Mouse (Mus musculus) kidney, embryonic 16.5 days (tissue): ENCODE measurements at regions not wholly inside any gene's neighbourhood (a gene's known extent, or its start where the extent isn't known, plus 50 kb on each side); places are given as distances from the start of the nearest gene placed in this dataset.

ENCODE experiments used
- ATAC-seq: fragments of 200-750 bp; cut with Nextera tagmentation; 2 replicates; pipeline ENCODE4 v1.8.0; 2017; ENCODE audit warnings: moderate TSS enrichment; ENCODE audit not compliant: low FRiP score, low TSS enrichment
- H3K27ac ChIP-seq: fragments of 300-500 bp; sonication (generic); 2 replicates; pipeline ENCODE4 v1.5.1; 2014; ENCODE audit warnings: low read length
- H3K27me3 ChIP-seq: fragments of 300-500 bp; sonication (generic); 2 replicates; pipeline ENCODE4 v1.6.1; 2014; ENCODE audit warnings: low read length, control low read depth, mixed read lengths; ENCODE audit not compliant: insufficient read depth
- H3K36me3 ChIP-seq: fragments of 300-500 bp; sonication (generic); 2 replicates; pipeline ENCODE4 v1.6.1; 2014; ENCODE audit warnings: low read length, control low read depth, mixed read lengths; ENCODE audit not compliant: insufficient read depth
- H3K4me1 ChIP-seq: fragments of 300-500 bp; sonication (generic); 2 replicates; pipeline ENCODE4 v1.6.1; 2014; ENCODE audit warnings: low read length, control low read depth, mixed read lengths; ENCODE audit not compliant: insufficient read depth
- H3K4me2 ChIP-seq: fragments of 300-500 bp; sonication (generic); replicated peaks from 2 replicates; pipeline ENCODE4 v1.6.1; 2014; ENCODE audit warnings: low read depth, low read length
- H3K4me3 ChIP-seq: fragments of 300-500 bp; sonication (generic); 2 replicates; pipeline ENCODE4 v1.5.1; 2014; ENCODE audit warnings: mild to moderate bottlenecking, low read length
- H3K9ac ChIP-seq: fragments of 300-500 bp; sonication (generic); replicated peaks from 2 replicates; pipeline ENCODE4 v1.6.1; 2014; ENCODE audit warnings: low read length
- H3K9me3 ChIP-seq: fragments of 300-500 bp; sonication (generic); 2 replicates; pipeline ENCODE4 v1.6.1; 2016; ENCODE audit warnings: low read length, control low read depth
- WGBS: fragments of 180-500 bp; shearing (Covaris S2); extraction: QIAGEN DNeasy Blood & Tissue Kit; methylation state at CpG from one replicate; pipeline ENCODE4 v1.1.7; 2014; 5-methylcytosine and 5-hydroxymethylcytosine counted together

GRCm38 (mm10) chr11:24925135-24925534, 847.3 kb downstream of the Bcl11a start:
- ATAC-seq = no peak

GRCm38 (mm10) chr11:24943646-24944045, 865.8 kb downstream of the Bcl11a start:
- Histone ChIP-seq H3K36me3 (no peaks in the 10 kb centered on the region), H3K27ac (no peak overlapping the region)
- ATAC-seq = no peak

More at GRCm38 (mm10) chr11:24925135-24925534, 847.3 kb downstream of the Bcl11a start:
- H3K4me2 ChIP-seq = no peak overlapping the region
- H3K9me3 ChIP-seq = no peaks in the 10 kb centered on the region
- H3K4me1 ChIP-seq = no peaks in the 10 kb centered on the region
- H3K27me3 ChIP-seq = no peaks in the 10 kb centered on the region
- H3K4me3 ChIP-seq = no peak overlapping the region
- no peak overlapping the region for H3K9ac ChIP-seq
- no peaks in the 10 kb centered on the region for H3K36me3 ChIP-seq
- no peak overlapping the region for H3K27ac ChIP-seq

GRCm38 (mm10) chr11:24951161-24951560, 873.3 kb downstream of the Bcl11a start:
- Histone ChIP-seq H3K36me3 (no peaks in the 10 kb centered on the region), H3K9ac (no peak overlapping the region), H3K27me3 (no peaks in the 10 kb centered on the region), H3K4me1 (no peaks in the 10 kb centered on the region), H3K9me3 (peaks cover 3% of the 10 kb centered on the region; the same call in 1 of the 2 replicates), H3K27ac (no peak overlapping the region), H3K4me2 (no peak overlapping the region), H3K4me3 (no peak overlapping the region)
- no peak for ATAC-seq
- 88% methylated on average over 1 of the region's 1 CpGs for WGBS

More at GRCm38 (mm10) chr11:24943646-24944045, 865.8 kb downstream of the Bcl11a start:
- H3K9me3 ChIP-seq = no peaks in the 10 kb centered on the region
- H3K9ac ChIP-seq = no peak overlapping the region
- no peaks in the 10 kb centered on the region for H3K4me1 ChIP-seq
- H3K4me2 ChIP-seq = no peak overlapping the region
- H3K27me3 ChIP-seq = no peaks in the 10 kb centered on the region
- no peak overlapping the region for H3K4me3 ChIP-seq

- H3K4me1 ChIP-seq = no peaks in the 10 kb centered on the region
- no peaks in the 10 kb centered on the region for H3K9me3 ChIP-seq
- H3K27ac ChIP-seq = no peak overlapping the region
- WGBS = 82% methylated on average over 2 of the region's 2 CpGs
- H3K36me3 ChIP-seq = no peaks in the 10 kb centered on the region
- ATAC-seq = no peak
- H3K4me2 ChIP-seq = no peak overlapping the region
- H3K4me3 ChIP-seq = no peak overlapping the region
- H3K27me3 ChIP-seq = no peaks in the 10 kb centered on the region
- H3K9ac ChIP-seq = no peak overlapping the region
Measured at GRCm38 (mm10) chr11:24972359-24972758, 894.5 kb downstream of the Bcl11a start.

- Histone ChIP-seq H3K9ac (no peak overlapping the region), H3K36me3 (no peaks in the 10 kb centered on the region), H3K4me1 (no peaks in the 10 kb centered on the region), H3K4me2 (no peak overlapping the region), H3K9me3 (no peaks in the 10 kb centered on the region), H3K27ac (no peak overlapping the region), H3K27me3 (no peaks in the 10 kb centered on the region), H3K4me3 (no peak overlapping the region)
- WGBS = 61% methylated on average over 9 of the region's 9 CpGs
- ATAC-seq = no peak
Measured at GRCm38 (mm10) chr11:24980193-24980665, 902.4 kb downstream of the Bcl11a start.

- 71% methylated on average over 10 of the region's 10 CpGs for WGBS
- no peak overlapping the region for H3K9ac ChIP-seq
- H3K36me3 ChIP-seq = no peaks in the 10 kb centered on the region
- no peak overlapping the region for H3K27ac ChIP-seq
- no peaks in the 10 kb centered on the region for H3K27me3 ChIP-seq
- H3K4me1 ChIP-seq = no peaks in the 10 kb centered on the region
- no peak overlapping the region for H3K4me2 ChIP-seq
- no peak for ATAC-seq
- no peaks in the 10 kb centered on the region for H3K9me3 ChIP-seq
- H3K4me3 ChIP-seq = no peak overlapping the region
Measured at GRCm38 (mm10) chr11:24983060-24983629, 905.3 kb downstream of the Bcl11a start.

GRCm38 (mm10) chr11:25005491-25005890, 927.6 kb downstream of the Bcl11a start:
- 42% methylated on average over 5 of the region's 5 CpGs for WGBS
- no peaks in the 10 kb centered on the region for H3K27me3 ChIP-seq
- H3K9me3 ChIP-seq = no peaks in the 10 kb centered on the region
- no peaks in the 10 kb centered on the region for H3K4me1 ChIP-seq
- no peak overlapping the region for H3K9ac ChIP-seq
- no peak overlapping the region for H3K4me3 ChIP-seq
- H3K36me3 ChIP-seq = no peaks in the 10 kb centered on the region
- H3K27ac ChIP-seq = no peak overlapping the region
- H3K4me2 ChIP-seq = no peak overlapping the region
- no peak for ATAC-seq

- Histone ChIP-seq H3K36me3 (no peaks in the 10 kb centered on the region), H3K4me2 (no peak overlapping the region), H3K4me1 (no peaks in the 10 kb centered on the region), H3K4me3 (no peak overlapping the region), H3K27ac (no peak overlapping the region), H3K9me3 (no peaks in the 10 kb centered on the region), H3K9ac (no peak overlapping the region), H3K27me3 (no peaks in the 10 kb centered on the region)
- WGBS = 57% methylated on average over 4 of the region's 4 CpGs
- no peak for ATAC-seq
Measured at GRCm38 (mm10) chr11:25026786-25027185, 948.9 kb downstream of the Bcl11a start.

GRCm38 (mm10) chr11:25040983-25041382, 963.1 kb downstream of the Bcl11a start:
- Histone ChIP-seq H3K9ac (no peak overlapping the region), H3K4me3 (no peak overlapping the region), H3K4me2 (no peak overlapping the region), H3K9me3 (no peaks in the 10 kb centered on the region), H3K27me3 (no peaks in the 10 kb centered on the region), H3K27ac (no peak overlapping the region), H3K36me3 (no peaks in the 10 kb centered on the region), H3K4me1 (no peaks in the 10 kb centered on the region)
- 30% methylated on average over 4 of the region's 4 CpGs for WGBS
- peak; percentile 82 for ATAC-seq

- no peak overlapping the region for H3K27ac ChIP-seq
- no peaks in the 10 kb centered on the region for H3K4me1 ChIP-seq
- no peak overlapping the region for H3K9ac ChIP-seq
- no peaks in the 10 kb centered on the region for H3K9me3 ChIP-seq
- no peaks in the 10 kb centered on the region for H3K36me3 ChIP-seq
- no peak overlapping the region for H3K4me3 ChIP-seq
- no peaks in the 10 kb centered on the region for H3K27me3 ChIP-seq
- H3K4me2 ChIP-seq = no peak overlapping the region
- 58% methylated on average over 3 of the region's 3 CpGs for WGBS
- ATAC-seq = no peak
Measured at GRCm38 (mm10) chr11:25042763-25043162, 964.9 kb downstream of the Bcl11a start.
